Mouse (Mus musculus): ENCODE measurements around the gene Msantd3. TPM values are rescaled to one million over a fixed set of nuclear protein-coding genes. Genes with fewer than 3 reads are reported as not detected.
A peak's percentile ranks its signal among the peaks of the same experiment; 100 is the strongest.

Gene Msantd3
- total and polyA plus RNA-seq, 3 experiments = not detected

DNA sequence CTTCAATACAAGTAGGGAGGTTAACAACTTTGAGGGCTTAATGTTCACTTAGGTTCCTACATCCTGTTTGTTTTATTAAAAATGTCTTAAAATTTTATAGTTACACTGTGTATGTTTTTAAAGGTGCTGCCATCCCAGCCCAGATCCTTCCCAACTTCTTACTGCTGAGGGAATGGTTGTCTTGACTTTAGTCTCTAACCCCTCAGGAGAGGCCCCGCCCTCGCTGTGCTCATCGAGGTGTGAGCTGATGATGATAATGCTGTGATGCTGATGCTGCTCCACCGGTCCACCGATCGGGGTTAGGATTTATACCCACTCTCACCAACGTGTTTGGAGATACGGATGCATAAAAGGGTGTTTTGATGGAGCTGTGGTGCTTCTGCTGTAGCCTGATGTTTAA is 22.1 kb downstream of the Msantd3 start:
- H3K9ac ChIP-seq (ENCODE audit: insufficient read depth, low read depth) = no peak overlapping the region
- no peak overlapping the region for H3K4me2 ChIP-seq (ENCODE audit: insufficient read depth, low read depth, poor library complexity, severe bottlenecking)
- no peaks in the 10 kb centered on the region for H3K36me3 ChIP-seq (replicated peaks in 1 of 2; ENCODE audit: control insufficient read depth in 1 of 2, insufficient read depth in 1 of 2, low read length in 1 of 2)
- no peaks in the 10 kb centered on the region for H3K79me2 ChIP-seq (replicated peaks; ENCODE audit: control insufficient read depth, extremely low read depth, insufficient read depth, poor library complexity, severe bottlenecking)
- DNase-seq (ENCODE audit: extremely low read depth) = no peak
- no peaks in the 10 kb centered on the region for H3K27me3 ChIP-seq (replicated peaks)
- no peak overlapping the region for H3K4me3 ChIP-seq (replicated peaks in 1 of 3; ENCODE audit: low read depth in 2 of 3, low read length in 2 of 3, poor library complexity in 1 of 3)
- dilution Hi-C loops (cut with MboI; ENCODE audit: extremely low pct_ligation_motif_present, extremely low pct_unique_long_range_greater_than_20kb, low sequenced_read_pairs) = no loop called here
- no peaks in the 10 kb centered on the region for H3K4me1 ChIP-seq (ENCODE audit: control insufficient read depth in 1 of 2, insufficient read depth in 2 of 2)
- no peaks in the 10 kb centered on the region for H3K9me3 ChIP-seq (replicated peaks; ENCODE audit: low read length)
- in situ Hi-C loops (cut with MboI; ENCODE audit: low pct_ligation_motif_present, low pct_unique_long_range_greater_than_20kb, low sequenced_read_pairs) = no loop called here
- TF ChIP-seq HCFC1 (IDR thresholded peaks at IDR 0.05; ENCODE audit: low read depth, low read length) (no peak), ELF1 (IDR thresholded peaks at IDR 0.05; ENCODE audit: low read depth, low read length) (no peak), PAX5 (IDR thresholded peaks at IDR 0.05; ENCODE audit: low read length) (no peak), IRF4 (IDR thresholded peaks at IDR 0.05; ENCODE audit: low read depth, low read length) (no peak), ZMIZ1 (IDR thresholded peaks at IDR 0.05; ENCODE audit: low read depth, low read length) (no peak), CHD2 (IDR thresholded peaks at IDR 0.05; ENCODE audit: low read length) (no peak), E2F4 (IDR thresholded peaks at IDR 0.05; ENCODE audit: insufficient replicate concordance, low read depth, low read length) (no peak), RAD21 (IDR thresholded peaks at IDR 0.05; ENCODE audit: low read depth, low read length) (no peak), USF2 (conservative IDR thresholded peaks at IDR 0.05; ENCODE audit: low read depth, low read length) (no peak), ZNF384 (IDR thresholded peaks at IDR 0.05; ENCODE audit: low read depth, low read length) (no peak), TCF12 (IDR thresholded peaks at IDR 0.05; ENCODE audit: low read depth, low read length) (no peak), JUN (IDR thresholded peaks at IDR 0.05; ENCODE audit: insufficient read depth, low read depth, low read length) (no peak)
- H3K27ac ChIP-seq (ENCODE audit: insufficient read depth, low read depth) = no peak overlapping the region

DNA sequence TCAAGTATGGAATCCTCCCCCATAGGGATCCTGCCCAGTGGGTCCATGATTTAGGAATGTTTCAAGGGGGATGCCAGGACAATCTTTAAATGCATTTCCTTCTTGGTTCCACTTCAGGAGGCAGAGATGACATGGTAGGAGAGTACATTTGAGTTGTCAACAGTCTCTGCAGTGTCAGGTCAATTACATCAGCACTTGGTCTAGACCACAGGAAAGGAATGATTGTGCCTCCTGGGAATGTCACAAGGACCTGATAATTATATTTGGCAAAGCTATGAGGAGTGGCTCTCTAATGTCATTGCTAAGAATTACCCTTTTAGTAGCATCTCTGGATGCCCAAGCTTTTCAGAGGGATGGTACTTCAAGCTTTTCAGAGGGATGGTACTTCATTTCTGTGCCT is 25.2 kb downstream of the Msantd3 start:
- Histone ChIP-seq H3K4me1 (ENCODE audit: control insufficient read depth in 1 of 2, insufficient read depth in 2 of 2) (no peaks in the 10 kb centered on the region), H3K27me3 (replicated peaks) (no peaks in the 10 kb centered on the region), H3K9ac (ENCODE audit: insufficient read depth, low read depth) (no peak overlapping the region), H3K36me3 (replicated peaks in 1 of 2; ENCODE audit: control insufficient read depth in 1 of 2, insufficient read depth in 1 of 2, low read length in 1 of 2) (no peaks in the 10 kb centered on the region), H3K4me3 (replicated peaks in 1 of 3; ENCODE audit: low read depth in 2 of 3, low read length in 2 of 3, poor library complexity in 1 of 3) (no peak overlapping the region), H3K9me3 (replicated peaks; ENCODE audit: low read length) (no peaks in the 10 kb centered on the region), H3K4me2 (ENCODE audit: insufficient read depth, low read depth, poor library complexity, severe bottlenecking) (0 out of 2 replicates have a peak overlapping the region, but pooled peaks have one; percentile 31), H3K27ac (ENCODE audit: insufficient read depth, low read depth) (no peak overlapping the region), H3K79me2 (replicated peaks; ENCODE audit: control insufficient read depth, extremely low read depth, insufficient read depth, poor library complexity, severe bottlenecking) (no peaks in the 10 kb centered on the region)
- TF ChIP-seq JUN (IDR thresholded peaks at IDR 0.05; ENCODE audit: insufficient read depth, low read depth, low read length) (no peak), RCOR1 (conservative IDR thresholded peaks at IDR 0.05; ENCODE audit: low read depth, low read length) (no peak), SMC3 (IDR thresholded peaks at IDR 0.05; ENCODE audit: low read depth, low read length) (no peak), UBTF (IDR thresholded peaks at IDR 0.05; ENCODE audit: low read depth, low read length) (no peak), ETS1 (conservative IDR thresholded peaks at IDR 0.05; ENCODE audit: low read depth, low read length) (no peak), NELFE (IDR thresholded peaks at IDR 0.05; ENCODE audit: low read depth, low read length) (no peak), IRF4 (IDR thresholded peaks at IDR 0.05; ENCODE audit: low read depth, low read length) (no peak), GABPA (IDR thresholded peaks at IDR 0.05; ENCODE audit: insufficient replicate concordance, low read depth, low read length) (no peak), MAFK (IDR thresholded peaks at IDR 0.05; ENCODE audit: insufficient replicate concordance, low read length) (no peak), CHD1 (IDR thresholded peaks at IDR 0.05; ENCODE audit: low read depth, low read length) (no peak), CHD2 (IDR thresholded peaks at IDR 0.05; ENCODE audit: low read length) (no peak)
- in situ Hi-C loops (cut with MboI; ENCODE audit: low pct_ligation_motif_present, low pct_unique_long_range_greater_than_20kb, low sequenced_read_pairs) = no loop called here
- dilution Hi-C loops (cut with MboI; ENCODE audit: extremely low pct_ligation_motif_present, extremely low pct_unique_long_range_greater_than_20kb, low sequenced_read_pairs) = no loop called here
- DNase-seq (ENCODE audit: extremely low read depth) = no peak

All from CH12.LX (cell line).